Mouse (Mus musculus) forebrain, embryonic 11.5 days (tissue): ENCODE data around the gene Strn4. TPM values are rescaled to one million over a fixed set of nuclear protein-coding genes. Genes with fewer than 3 reads are reported as not detected.

Experiments used
- ATAC-seq: fragments of 200-750 bp; cut with Nextera tagmentation; replicated peaks from 2 replicates; pipeline ENCODE4 v1.8.0; 2017; ENCODE audit warnings: moderate TSS enrichment; ENCODE audit not compliant: low FRiP score
- DNase-seq: peaks from one replicate; pipeline ENCODE4 v3.0.0-alpha.2; 2017; ENCODE audit warnings: low spot score
- H3K27ac ChIP-seq: fragments of 300-500 bp; sonication (generic); 2 replicates; pipeline ENCODE4 v1.5.1; 2014; ENCODE audit warnings: low read depth, low read length
- H3K27me3 ChIP-seq: fragments of 300-500 bp; sonication (generic); 2 replicates; pipeline ENCODE4 v1.6.1; 2014; ENCODE audit warnings: mild to moderate bottlenecking, low read length, mixed read lengths; ENCODE audit not compliant: control insufficient read depth, insufficient read depth
- H3K36me3 ChIP-seq: fragments of 300-500 bp; sonication (generic); 2 replicates; pipeline ENCODE4 v1.6.1; 2014; ENCODE audit warnings: mild to moderate bottlenecking, low read length, moderate library complexity, mixed read lengths; ENCODE audit not compliant: control insufficient read depth, insufficient read depth
- H3K4me1 ChIP-seq: fragments of 300-500 bp; sonication (generic); replicated peaks from 2 replicates; pipeline ENCODE4 v1.6.1; 2014; ENCODE audit warnings: low read length, mixed read lengths; ENCODE audit not compliant: control insufficient read depth, insufficient read depth
- H3K4me2 ChIP-seq: fragments of 300-500 bp; sonication (generic); 2 replicates; pipeline ENCODE4 v1.6.1; 2014; ENCODE audit warnings: low read depth, mild to moderate bottlenecking, low read length, moderate library complexity, mixed read lengths; ENCODE audit not compliant: severe bottlenecking
- H3K4me3 ChIP-seq: fragments of 300-500 bp; sonication (generic); 2 replicates; pipeline ENCODE4 v1.5.1; 2014; ENCODE audit warnings: low read depth, low read length
- H3K9ac ChIP-seq: fragments of 300-500 bp; sonication (generic); 2 replicates; pipeline ENCODE4 v1.6.1; 2014; ENCODE audit warnings: low read length
- H3K9me3 ChIP-seq: fragments of 300-500 bp; sonication (generic); 2 replicates; pipeline ENCODE4 v1.6.1; 2016; ENCODE audit warnings: low read length, mixed read lengths; ENCODE audit not compliant: control insufficient read depth
- WGBS: fragments of 180-500 bp; shearing (Covaris S2); extraction: QIAGEN DNeasy Blood & Tissue Kit; methylation state at CpG from one replicate; pipeline ENCODE4 v1.1.7; 2014; 5-methylcytosine and 5-hydroxymethylcytosine counted together
- polyA plus RNA-seq: library from polyadenylated mRNA; unstranded; fragments of >200 nt; fragmentation: Nextera tagmentation; extraction: Ambion mirVana; gene quantifications from 2 replicates; pipeline ENCODE4 v1.2.1, GENCODE M21; 2014

Strn4 gene
- polyA plus RNA-seq, 1 experiment from 2014 or later: 137 TPM

GRCm38 (mm10) chr7:16826571-16826970 lies 10.9 kb downstream of the Strn4 start:
- Histone ChIP-seq H3K36me3 (peaks cover 12% of the 10 kb centered on the region), H3K27me3 (no peaks in the 10 kb centered on the region), H3K4me2 (no peak overlapping the region), H3K4me3 (no peak overlapping the region), H3K9me3 (no peaks in the 10 kb centered on the region), H3K27ac (no peak overlapping the region), H3K9ac (no peak overlapping the region), H3K4me1 (peaks cover 2% of the 10 kb centered on the region; the same call in 1 of the 2 replicates)
- 87% methylated on average over 5 of the region's 5 CpGs for WGBS
- DNase-seq (no peak), ATAC-seq (no peak)

- H3K27ac ChIP-seq: no peak overlapping the region
- 84% methylated on average over 4 of the region's 4 CpGs for WGBS
- no peak overlapping the region for H3K9ac ChIP-seq
- peaks cover 13% of the 10 kb centered on the region for H3K36me3 ChIP-seq
- H3K4me2 ChIP-seq: no peak overlapping the region
- no peak overlapping the region for H3K4me3 ChIP-seq
- ATAC-seq (no peak), DNase-seq (no peak)
- no peaks in the 10 kb centered on the region for H3K9me3 ChIP-seq
- H3K4me1 ChIP-seq: no peaks in the 10 kb centered on the region
- no peaks in the 10 kb centered on the region for H3K27me3 ChIP-seq
Measured at GRCm38 (mm10) chr7:16827274-16827673, 11.6 kb downstream of the Strn4 start.

GRCm38 (mm10) chr7:16830449-16830848 lies 14.8 kb downstream of the Strn4 start:
- DNase-seq (no peak), ATAC-seq (no peak)
- peaks cover 24% of the 10 kb centered on the region for H3K36me3 ChIP-seq
- no peaks in the 10 kb centered on the region for H3K9me3 ChIP-seq
- H3K4me2 ChIP-seq: no peak overlapping the region
- no peak overlapping the region for H3K4me3 ChIP-seq
- WGBS: 93% methylated on average over 9 of the region's 9 CpGs
- H3K27ac ChIP-seq: no peak overlapping the region
- H3K27me3 ChIP-seq: no peaks in the 10 kb centered on the region
- H3K9ac ChIP-seq: no peak overlapping the region
- no peaks in the 10 kb centered on the region for H3K4me1 ChIP-seq

- 94% methylated on average over 18 of the region's 18 CpGs for WGBS
- Histone ChIP-seq H3K27ac (no peak overlapping the region), H3K9me3 (no peaks in the 10 kb centered on the region), H3K9ac (no peak overlapping the region), H3K4me2 (no peak overlapping the region), H3K4me3 (no peak overlapping the region), H3K27me3 (no peaks in the 10 kb centered on the region), H3K4me1 (no peaks in the 10 kb centered on the region; the same call in 1 of the 2 replicates), H3K36me3 (peaks cover 7% of the 10 kb centered on the region; the same call in 1 of the 2 replicates)
- ATAC-seq (no peak), DNase-seq (no peak)
Measured at GRCm38 (mm10) chr7:16837916-16838803, 22.5 kb downstream of the Strn4 start.

GRCm38 (mm10) chr7:16838804-16839426 lies 23.2 kb downstream of the Strn4 start:
- H3K9ac ChIP-seq: no peak overlapping the region
- H3K4me2 ChIP-seq: no peak overlapping the region
- peaks cover 5% of the 10 kb centered on the region; the same call in 1 of the 2 replicates for H3K36me3 ChIP-seq
- DNase-seq (no peak), ATAC-seq (no peak)
- H3K27ac ChIP-seq: no peak overlapping the region
- no peaks in the 10 kb centered on the region for H3K9me3 ChIP-seq
- peaks cover 3% of the 10 kb centered on the region for H3K4me1 ChIP-seq
- H3K27me3 ChIP-seq: no peaks in the 10 kb centered on the region
- no peak overlapping the region for H3K4me3 ChIP-seq
- 84% methylated on average over 6 of the region's 6 CpGs for WGBS

GRCm38 (mm10) chr7:16839427-16840108 lies 23.9 kb downstream of the Strn4 start:
- WGBS: 94% methylated on average over 12 of the region's 12 CpGs
- peaks cover 5% of the 10 kb centered on the region; the same call in 1 of the 2 replicates for H3K36me3 ChIP-seq

DNA sequence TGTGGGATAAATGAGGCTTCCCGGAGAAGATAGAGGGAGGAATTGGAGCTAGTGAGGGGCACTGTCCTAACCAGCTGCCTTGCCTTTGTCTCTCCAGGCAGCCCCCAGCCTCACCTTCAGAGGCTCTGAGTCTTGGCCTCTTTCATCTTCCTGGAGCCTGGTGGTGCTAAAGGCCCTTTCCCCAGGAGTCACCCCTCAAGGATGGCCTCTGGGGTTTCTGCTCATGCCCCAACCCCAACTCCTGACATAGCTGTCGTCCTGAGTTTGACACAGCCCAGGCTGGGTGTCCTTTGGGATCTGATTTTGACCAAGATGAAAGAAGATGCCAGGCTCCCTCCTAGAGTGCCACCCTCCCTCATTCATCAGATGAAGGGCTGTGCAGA lies 24.4 kb downstream of the Strn4 start:
- no peaks in the 10 kb centered on the region for H3K27me3 ChIP-seq
- DNase-seq (no peak), ATAC-seq (no peak)
- no peak overlapping the region for H3K4me2 ChIP-seq
- H3K4me1 ChIP-seq: peaks cover 8% of the 10 kb centered on the region
- H3K27ac ChIP-seq: no peak overlapping the region
- H3K4me3 ChIP-seq: no peak overlapping the region
- peaks cover 3% of the 10 kb centered on the region; the same call in 1 of the 2 replicates for H3K36me3 ChIP-seq
- WGBS: 100% methylated on average over 2 of the region's 2 CpGs
- H3K9me3 ChIP-seq: no peaks in the 10 kb centered on the region
- no peak overlapping the region for H3K9ac ChIP-seq

More at GRCm38 (mm10) chr7:16839427-16840108, 23.9 kb downstream of the Strn4 start:
- ATAC-seq: no peak
- Histone ChIP-seq H3K4me3 (no peak overlapping the region), H3K27ac (no peak overlapping the region), H3K9me3 (no peaks in the 10 kb centered on the region), H3K27me3 (no peaks in the 10 kb centered on the region), H3K9ac (no peak overlapping the region), H3K4me2 (no peak overlapping the region), H3K4me1 (peaks cover 5% of the 10 kb centered on the region)
- no peak for DNase-seq

DNA sequence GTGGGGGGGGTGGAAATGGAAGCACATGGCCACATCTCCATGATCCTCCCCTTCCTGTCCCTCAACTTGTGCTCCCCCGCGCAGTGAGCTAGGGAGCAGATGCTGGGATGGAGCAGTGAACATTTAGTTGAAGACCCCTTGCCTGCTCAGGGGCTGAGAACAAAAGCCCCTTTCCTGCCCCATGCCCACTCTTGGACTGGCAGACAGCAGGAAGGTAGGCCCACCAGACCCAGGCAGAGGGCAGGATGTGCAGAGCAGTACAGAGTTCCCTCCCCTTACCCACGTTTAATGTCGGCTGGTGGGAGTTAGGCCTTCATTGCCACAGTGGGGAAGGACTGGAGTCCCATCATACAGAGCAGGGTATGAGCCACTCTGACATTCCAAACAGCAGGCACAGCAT lies 25.4 kb downstream of the Strn4 start:
- no peak for ATAC-seq
- peaks cover 8% of the 10 kb centered on the region for H3K4me1 ChIP-seq
- H3K27me3 ChIP-seq: no peaks in the 10 kb centered on the region
- DNase-seq: no peak
- no peaks in the 10 kb centered on the region for H3K9me3 ChIP-seq
- H3K27ac ChIP-seq: no peak overlapping the region
- H3K4me2 ChIP-seq: no peak overlapping the region
- 76% methylated on average over 4 of the region's 4 CpGs for WGBS
- no peak overlapping the region for H3K4me3 ChIP-seq
- no peak overlapping the region; the same call in 1 of the 2 replicates for H3K9ac ChIP-seq
- H3K36me3 ChIP-seq: peaks cover 3% of the 10 kb centered on the region; the same call in 1 of the 2 replicates
